Mouse (Mus musculus) naive thymus-derived CD4-positive, alpha-beta T cell, adult 5 months (primary cell): ENCODE measurements around the gene Mrpl53. TPM values are rescaled to one million over a fixed set of nuclear protein-coding genes. Genes with fewer than 3 reads are reported as not detected.

Experiments
- polyA plus RNA-seq: library from polyadenylated mRNA; unstranded; fragments of 100-300 nt; shearing (Covaris generic); gene quantifications from one replicate; pipeline ENCODE4 v1.2.1, GENCODE M21; 2017

Mrpl53 gene
- 43.7 TPM for polyA plus RNA-seq

GRCm38 (mm10) chr6:83108762-83109668 is at the start of gene Mrpl53:
Gene Mrpl53 (plus strand): TSS chr6:83109040.

GRCm38 (mm10) chr6:83070247-83070310 is 38.8 kb upstream of the Mrpl53 start, which contains the start of gene Tlx2:
Gene Tlx2 (minus strand): TSS chr6:83070293.

GRCm38 (mm10) chr6:83077630-83078323 is 31.1 kb upstream of the Mrpl53 start, which contains the start of gene Pcgf1:
Gene Pcgf1 (plus strand): TSS chr6:83077869.

GRCm38 (mm10) chr6:83086121-83087035 is 22.5 kb upstream of the Mrpl53 start, which contains the start of gene Lbx2:
Gene Lbx2 (plus strand): TSS chr6:83086367.

GRCm38 (mm10) chr6:83101316-83101687 is 7.5 kb upstream of the Mrpl53 start, which contains the start of the genes Ccdc142 and Gm42688:
Gene Ccdc142 (plus strand): TSS chr6:83101601.
Gene Gm42688 (plus strand): TSS chr6:83101617.

GRCm38 (mm10) chr6:83115011-83115671 is 6.3 kb downstream of the Mrpl53 start, which contains the start of gene Mogs:
Gene Mogs (plus strand): TSS chr6:83115496.

GRCm38 (mm10) chr6:83120930-83121862 is 12.4 kb downstream of the Mrpl53 start, which contains the start of gene Wbp1:
Gene Wbp1 (minus strand): TSS chr6:83121559.

GRCm38 (mm10) chr6:83125331-83125730 is 16.5 kb downstream of the Mrpl53 start, which contains the start of gene Ino80b:
Gene Ino80b (minus strand): TSS chr6:83125431.

GRCm38 (mm10) chr6:83134951-83135513 is 26.2 kb downstream of the Mrpl53 start, which contains the start of gene Rtkn:
Gene Rtkn (plus strand): TSS chr6:83135463.

GRCm38 (mm10) chr6:83156259-83156684 is 47.4 kb downstream of the Mrpl53 start, which contains the start of the genes Wdr54 and 1700003E16Rik:
Gene Wdr54 (minus strand): TSS chr6:83156397.
Gene 1700003E16Rik (plus strand): TSS chr6:83156404.

Other genes starting within 250 kb of the Mrpl53 start
- 15.4 TPM for gene Sema4f, start 169.3 kb upstream of the Mrpl53 start, polyA plus RNA-seq
- not detected for gene M1ap, start 162.1 kb upstream of the Mrpl53 start, polyA plus RNA-seq
- gene Dok1, start 75.6 kb upstream of the Mrpl53 start, polyA plus RNA-seq = 13.8 TPM
- gene Loxl3, start 74.9 kb upstream of the Mrpl53 start, polyA plus RNA-seq = not detected
- 486 TPM for gene Aup1, start 54.5 kb upstream of the Mrpl53 start, polyA plus RNA-seq
- gene Htra2, start 53.8 kb upstream of the Mrpl53 start, polyA plus RNA-seq = 45.1 TPM
- gene Dqx1, start 51.2 kb upstream of the Mrpl53 start, polyA plus RNA-seq = 3.1 TPM
- gene Tlx2, start 38.7 kb upstream of the Mrpl53 start, polyA plus RNA-seq = not detected
- gene Pcgf1, start 31.2 kb upstream of the Mrpl53 start, polyA plus RNA-seq = 24.7 TPM
- not detected for gene Lbx2, start 22.7 kb upstream of the Mrpl53 start, polyA plus RNA-seq
- gene Ccdc142, start 7.4 kb upstream of the Mrpl53 start, polyA plus RNA-seq = 3.0 TPM
- 7.4 TPM for gene Gm42688, start 7.4 kb upstream of the Mrpl53 start, polyA plus RNA-seq
- 65.1 TPM for gene Mogs, start 6.5 kb downstream of the Mrpl53 start, polyA plus RNA-seq
- 37.0 TPM for gene Wbp1, start 12.5 kb downstream of the Mrpl53 start, polyA plus RNA-seq
- gene Ino80b, start 16.4 kb downstream of the Mrpl53 start, polyA plus RNA-seq = 40.0 TPM
- not detected for gene Rtkn, start 26.4 kb downstream of the Mrpl53 start, polyA plus RNA-seq
- gene Wdr54, start 47.4 kb downstream of the Mrpl53 start, polyA plus RNA-seq = not detected
- not detected for gene 1700003E16Rik, start 47.4 kb downstream of the Mrpl53 start, polyA plus RNA-seq
- gene Dctn1, start 56.9 kb downstream of the Mrpl53 start, polyA plus RNA-seq = 75.9 TPM
- gene Slc4a5, start 110.8 kb downstream of the Mrpl53 start, polyA plus RNA-seq = not detected
- 63.8 TPM for gene Mthfd2, start 216.9 kb downstream of the Mrpl53 start, polyA plus RNA-seq
- gene Mob1a, start 217.0 kb downstream of the Mrpl53 start, polyA plus RNA-seq = 155 TPM
- 58.7 TPM for gene Bola3, start 240.1 kb downstream of the Mrpl53 start, polyA plus RNA-seq